Mouse (Mus musculus): Measurements from ENCODE around the gene Ssr1.

DNA sequence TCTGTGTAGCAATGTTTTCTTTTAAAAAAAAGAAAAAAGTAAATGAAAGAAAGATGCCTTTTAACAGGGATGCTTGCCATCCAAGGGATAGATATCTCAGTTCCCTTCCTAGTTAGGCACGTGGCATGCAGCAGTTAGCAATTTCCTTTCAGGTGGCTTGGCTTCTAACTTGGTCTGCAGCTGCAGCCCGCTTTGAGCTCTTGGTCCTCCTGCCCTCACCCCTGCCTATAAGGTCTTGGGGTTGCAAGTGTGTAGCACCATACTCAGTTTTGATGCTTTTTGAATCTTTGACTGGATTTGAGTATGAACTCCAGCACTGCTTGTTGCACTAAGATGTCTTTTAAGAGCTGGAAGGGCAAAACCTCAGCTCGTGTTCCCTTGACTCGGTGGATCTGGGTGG lies 70.9 kb downstream of the Ssr1 start:
- TF ChIP-seq GATA1 (IDR thresholded peaks at IDR 0.05; ENCODE audit: borderline replicate concordance, low read length) (no peak), FLI1 (IDR thresholded peaks at IDR 0.05; ENCODE audit: low read length) (no peak)

Data from megakaryocyte, embryonic 14.5 days (primary cell).